Mouse (Mus musculus) right cerebral cortex, postnatal 10 days (tissue): ENCODE measurements around the gene Nemp1.

ENCODE experiments used
- DNase-seq, 2 experiments: peaks; one replicate each; pipeline ENCODE4 v3.0.0; 2021; ENCODE audit warnings: low spot score in 2 of 2

Gene Nemp1

GRCm38 (mm10) chr10:127671276-127671675, 4.6 kb downstream of the Nemp1 start:
- no peak for DNase-seq

- no peak for DNase-seq
Observed at GRCm38 (mm10) chr10:127674046-127674655, 7.5 kb downstream of the Nemp1 start.

GRCm38 (mm10) chr10:127674794-127675522, 8.3 kb downstream of the Nemp1 start:
- DNase-seq, result peak; percentile 91 to 93

- DNase-seq, result no peak
Observed at GRCm38 (mm10) chr10:127675859-127676398, 9.2 kb downstream of the Nemp1 start.

- DNase-seq, result peak; percentile 97
Observed at GRCm38 (mm10) chr10:127676691-127677548, 10.2 kb downstream of the Nemp1 start.

- peak; percentile 79 to 82 for DNase-seq
Observed at GRCm38 (mm10) chr10:127677591-127678336, 11.1 kb downstream of the Nemp1 start.

- no peak for DNase-seq
Observed at GRCm38 (mm10) chr10:127679208-127679607, 12.5 kb downstream of the Nemp1 start.

GRCm38 (mm10) chr10:127679881-127680280, 13.2 kb downstream of the Nemp1 start:
- no peak for DNase-seq

GRCm38 (mm10) chr10:127682886-127683285, 16.2 kb downstream of the Nemp1 start:
- no peak for DNase-seq

- DNase-seq, result no peak
Observed at GRCm38 (mm10) chr10:127691053-127691452, 24.4 kb downstream of the Nemp1 start.

GRCm38 (mm10) chr10:127694636-127695035, 27.9 kb downstream of the Nemp1 start:
- no peak for DNase-seq

- DNase-seq, result no peak
Observed at GRCm38 (mm10) chr10:127695775-127696174, 29.1 kb downstream of the Nemp1 start.

GRCm38 (mm10) chr10:127698966-127699365, 32.3 kb downstream of the Nemp1 start:
- no peak for DNase-seq

- no peak for DNase-seq
Observed at GRCm38 (mm10) chr10:127703299-127703698, 36.6 kb downstream of the Nemp1 start.

- DNase-seq, result no peak
Observed at GRCm38 (mm10) chr10:127704293-127704692, 37.6 kb downstream of the Nemp1 start.

GRCm38 (mm10) chr10:127704766-127705220, 38.1 kb downstream of the Nemp1 start, which contains the start of gene Myo1a:
Gene Myo1a, plus strand, starts transcription at chr10:127705170.
- no peak for DNase-seq

- no peak for DNase-seq
Observed at GRCm38 (mm10) chr10:127705783-127706182, 39.1 kb downstream of the Nemp1 start.

- DNase-seq, result no peak
Observed at GRCm38 (mm10) chr10:127707721-127708120, 41.0 kb downstream of the Nemp1 start.

GRCm38 (mm10) chr10:127708850-127709370, 42.2 kb downstream of the Nemp1 start:
- DNase-seq, result no peak

GRCm38 (mm10) chr10:127710331-127710730, 43.6 kb downstream of the Nemp1 start:
- DNase-seq, result no peak

GRCm38 (mm10) chr10:127712736-127713135, 46.0 kb downstream of the Nemp1 start:
- no peak for DNase-seq
